Mouse (Mus musculus) midbrain, embryonic 14.5 days (tissue): Measurements from ENCODE around the gene Ces5a. TPM values are rescaled to one million over a fixed set of nuclear protein-coding genes. Genes with fewer than 3 reads are reported as not detected.

Experiments used
- ATAC-seq: fragments of 200-750 bp; cut with Nextera tagmentation; 2 replicates; pipeline ENCODE4 v1.8.0; 2017; ENCODE audit warnings: moderate number of reproducible peaks, moderate library complexity; ENCODE audit not compliant: low FRiP score, low TSS enrichment
- DNase-seq: peaks from one replicate; pipeline ENCODE4 v3.0.0-alpha.2; 2015
- H3K27ac ChIP-seq: fragments of 300-500 bp; sonication (generic); replicated peaks from 2 replicates; pipeline ENCODE4 v1.5.1; 2014; ENCODE audit warnings: mild to moderate bottlenecking, low read depth, low read length, moderate library complexity
- H3K27me3 ChIP-seq: fragments of 300-500 bp; sonication (generic); 2 replicates; pipeline ENCODE4 v1.6.1; 2014; ENCODE audit warnings: low read length, control low read depth, mixed read lengths; ENCODE audit not compliant: control insufficient read depth, insufficient read depth
- H3K36me3 ChIP-seq: fragments of 300-500 bp; sonication (generic); 2 replicates; pipeline ENCODE4 v1.6.1; 2014; ENCODE audit warnings: low read length, control low read depth; ENCODE audit not compliant: control insufficient read depth, insufficient read depth
- H3K4me1 ChIP-seq: fragments of 300-500 bp; sonication (generic); 2 replicates; pipeline ENCODE4 v1.6.1; 2014; ENCODE audit warnings: mild to moderate bottlenecking, antibody characterized with exemption, low read length, control low read depth; ENCODE audit not compliant: control insufficient read depth, insufficient read depth
- H3K4me2 ChIP-seq: fragments of 300-500 bp; sonication (generic); 2 replicates; pipeline ENCODE4 v1.6.1; 2014; ENCODE audit warnings: mild to moderate bottlenecking, low read length, moderate library complexity
- H3K4me3 ChIP-seq: fragments of 300-500 bp; sonication (generic); replicated peaks from 2 replicates; pipeline ENCODE4 v1.5.1; 2014; ENCODE audit warnings: low read depth, low read length
- H3K9ac ChIP-seq: fragments of 300-500 bp; sonication (generic); replicated peaks from 2 replicates; pipeline ENCODE4 v1.6.1; 2014; ENCODE audit warnings: mild to moderate bottlenecking, low read length, moderate library complexity
- H3K9me3 ChIP-seq: fragments of 300-500 bp; sonication (generic); 2 replicates; pipeline ENCODE4 v1.6.1; 2016; ENCODE audit warnings: low read length, control low read depth, mixed read lengths; ENCODE audit not compliant: control insufficient read depth
- WGBS: fragments of 180-500 bp; shearing (Covaris S2); extraction: QIAGEN DNeasy Blood & Tissue Kit; methylation state at CpG from one replicate; pipeline ENCODE4 v1.1.7; 2014; 5-methylcytosine and 5-hydroxymethylcytosine counted together
- polyA plus RNA-seq: library from polyadenylated mRNA; unstranded; fragments of >200 nt; fragmentation: Nextera tagmentation; extraction: Ambion mirVana; gene quantifications from 2 replicates; pipeline ENCODE4 v1.2.1, GENCODE M21; 2014

Ces5a gene
- polyA plus RNA-seq, 1 experiment from 2014 or later = 0.61 TPM

GRCm38 (mm10) chr8:93564634-93565033 lies 29.0 kb upstream of the Ces5a start:
- no peak overlapping the region for H3K4me3 ChIP-seq
- H3K36me3 ChIP-seq = no peaks in the 10 kb centered on the region
- no peak overlapping the region for H3K27ac ChIP-seq
- 82% methylated on average over 4 of the region's 4 CpGs for WGBS
- no peak overlapping the region for H3K9ac ChIP-seq
- DNase-seq (no peak), ATAC-seq (no peak)
- no peaks in the 10 kb centered on the region for H3K27me3 ChIP-seq
- no peaks in the 10 kb centered on the region for H3K9me3 ChIP-seq
- H3K4me1 ChIP-seq = peaks cover 4% of the 10 kb centered on the region; the same call in 1 of the 2 replicates
- H3K4me2 ChIP-seq = no peak overlapping the region

GRCm38 (mm10) chr8:93563551-93563950 lies 27.9 kb upstream of the Ces5a start:
- Histone ChIP-seq H3K27me3 (no peaks in the 10 kb centered on the region), H3K36me3 (no peaks in the 10 kb centered on the region), H3K9me3 (no peaks in the 10 kb centered on the region), H3K4me1 (peaks cover 4% of the 10 kb centered on the region; the same call in 1 of the 2 replicates), H3K4me3 (no peak overlapping the region), H3K27ac (no peak overlapping the region), H3K9ac (no peak overlapping the region), H3K4me2 (no peak overlapping the region)
- 80% methylated on average over 7 of the region's 7 CpGs for WGBS
- DNase-seq (no peak), ATAC-seq (no peak)

DNA sequence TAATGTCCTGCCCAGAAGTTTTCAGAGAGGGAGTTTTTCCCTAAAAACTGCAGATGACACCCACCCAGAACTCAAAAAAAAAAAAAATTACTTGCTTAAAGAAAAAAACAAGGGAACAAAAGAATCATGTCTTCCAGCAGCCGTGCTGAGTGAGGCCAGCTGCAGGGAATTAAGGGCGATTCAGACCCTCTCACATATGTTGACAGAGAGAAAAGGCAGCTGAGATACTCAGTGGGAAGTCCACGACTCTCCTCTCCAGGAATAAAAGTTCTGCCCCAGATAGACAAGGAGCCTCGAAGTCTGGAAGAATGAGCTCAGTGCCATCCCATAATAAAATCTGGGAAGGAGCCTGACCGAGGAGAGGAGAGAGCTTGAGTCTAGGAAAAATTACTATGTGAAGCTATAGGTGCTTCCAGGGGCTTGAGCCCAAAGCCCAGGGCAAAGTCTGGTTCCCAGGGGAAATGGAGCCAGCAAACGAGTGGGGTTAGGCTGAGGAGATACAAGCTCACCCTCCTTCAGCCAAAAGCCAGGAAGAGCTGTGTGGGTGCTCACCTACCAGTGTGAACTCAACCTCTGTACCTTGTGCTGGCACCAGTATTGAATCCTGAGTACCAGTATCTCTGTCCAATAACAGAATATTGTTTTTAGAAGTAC lies 27.1 kb upstream of the Ces5a start:
- DNase-seq = no peak
- no peak for ATAC-seq
- H3K4me3 ChIP-seq = no peak overlapping the region
- H3K27ac ChIP-seq = no peak overlapping the region
- H3K27me3 ChIP-seq = no peaks in the 10 kb centered on the region
- H3K4me2 ChIP-seq = no peak overlapping the region
- WGBS = 13% methylated on average over 6 of the region's 6 CpGs
- H3K4me1 ChIP-seq = peaks cover 4% of the 10 kb centered on the region; the same call in 1 of the 2 replicates
- no peaks in the 10 kb centered on the region for H3K36me3 ChIP-seq
- H3K9me3 ChIP-seq = no peaks in the 10 kb centered on the region
- H3K9ac ChIP-seq = no peak overlapping the region

- Histone ChIP-seq H3K27me3 (no peaks in the 10 kb centered on the region), H3K4me2 (no peak overlapping the region), H3K36me3 (no peaks in the 10 kb centered on the region), H3K27ac (no peak overlapping the region), H3K9me3 (no peaks in the 10 kb centered on the region), H3K9ac (no peak overlapping the region), H3K4me3 (no peak overlapping the region), H3K4me1 (peaks cover 4% of the 10 kb centered on the region; the same call in 1 of the 2 replicates)
- no peak for DNase-seq
- WGBS = 88% methylated on average over 3 of the region's 3 CpGs
- no peak for ATAC-seq
Measured at GRCm38 (mm10) chr8:93561271-93561670, 25.6 kb upstream of the Ces5a start.

DNA sequence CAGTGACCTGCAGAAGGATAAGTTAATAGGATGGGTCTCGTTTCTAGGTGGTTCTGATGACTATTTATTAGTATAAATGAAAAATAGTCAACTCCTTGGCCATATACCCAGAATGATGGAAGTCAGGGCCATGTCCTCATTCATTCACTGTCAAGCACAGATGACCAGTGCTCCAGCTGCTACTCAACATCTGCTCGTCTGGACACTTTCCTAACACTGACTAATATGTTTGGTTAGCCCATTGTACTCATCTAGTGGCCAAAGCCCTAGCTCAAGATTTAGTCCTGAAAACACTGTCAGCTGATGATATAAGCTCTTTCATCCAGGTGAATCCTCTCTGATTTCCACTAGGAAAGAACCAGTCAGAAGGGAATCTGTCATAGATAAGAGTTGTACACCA lies 24.1 kb upstream of the Ces5a start:
- Histone ChIP-seq H3K4me2 (no peak overlapping the region), H3K27me3 (no peaks in the 10 kb centered on the region), H3K27ac (no peak overlapping the region), H3K36me3 (no peaks in the 10 kb centered on the region), H3K9ac (no peak overlapping the region), H3K4me1 (peaks cover 4% of the 10 kb centered on the region; the same call in 1 of the 2 replicates), H3K9me3 (peaks cover 4% of the 10 kb centered on the region), H3K4me3 (no peak overlapping the region)
- DNase-seq = no peak
- WGBS = 86% methylated on average over 2 of the region's 2 CpGs
- ATAC-seq = no peak

- Histone ChIP-seq H3K9me3 (no peaks in the 10 kb centered on the region), H3K4me3 (no peak overlapping the region), H3K4me1 (no peaks in the 10 kb centered on the region), H3K4me2 (no peak overlapping the region), H3K27me3 (no peaks in the 10 kb centered on the region), H3K36me3 (no peaks in the 10 kb centered on the region), H3K27ac (no peak overlapping the region), H3K9ac (no peak overlapping the region)
- ATAC-seq = no peak
- WGBS = 89% methylated on average over 3 of the region's 3 CpGs
- no peak for DNase-seq
Measured at GRCm38 (mm10) chr8:93502634-93503033, 33.0 kb downstream of the Ces5a start.

DNA sequence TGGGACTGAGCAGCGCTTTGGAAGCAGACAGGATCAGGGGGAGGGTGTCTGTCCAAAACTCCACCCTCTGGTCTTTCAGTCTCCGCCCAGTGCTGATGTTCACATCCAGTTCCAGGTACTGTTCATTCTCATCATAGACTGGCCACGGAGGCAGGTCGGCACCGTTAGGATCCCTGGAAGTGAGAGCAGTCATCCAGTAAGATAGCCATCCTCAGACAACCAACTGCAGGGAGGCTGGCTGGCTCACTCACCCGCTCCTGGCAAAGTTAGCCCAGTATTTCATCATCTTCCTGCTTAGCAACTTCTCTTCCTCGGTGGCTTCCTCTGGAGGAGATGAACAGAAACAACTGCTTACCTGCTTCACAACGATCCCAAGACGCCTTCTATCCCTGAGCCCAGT lies 36.2 kb downstream of the Ces5a start:
- peak overlapping the region; percentile 20; the same call in 1 of the 2 replicates for H3K4me2 ChIP-seq
- H3K4me3 ChIP-seq = no peak overlapping the region
- no peaks in the 10 kb centered on the region for H3K27me3 ChIP-seq
- no peaks in the 10 kb centered on the region for H3K4me1 ChIP-seq
- no peak overlapping the region for H3K27ac ChIP-seq
- no peaks in the 10 kb centered on the region for H3K36me3 ChIP-seq
- no peaks in the 10 kb centered on the region for H3K9me3 ChIP-seq
- no peak for ATAC-seq
- 27% methylated on average over 9 of the region's 9 CpGs for WGBS
- no peak for DNase-seq
- no peak overlapping the region for H3K9ac ChIP-seq

DNA sequence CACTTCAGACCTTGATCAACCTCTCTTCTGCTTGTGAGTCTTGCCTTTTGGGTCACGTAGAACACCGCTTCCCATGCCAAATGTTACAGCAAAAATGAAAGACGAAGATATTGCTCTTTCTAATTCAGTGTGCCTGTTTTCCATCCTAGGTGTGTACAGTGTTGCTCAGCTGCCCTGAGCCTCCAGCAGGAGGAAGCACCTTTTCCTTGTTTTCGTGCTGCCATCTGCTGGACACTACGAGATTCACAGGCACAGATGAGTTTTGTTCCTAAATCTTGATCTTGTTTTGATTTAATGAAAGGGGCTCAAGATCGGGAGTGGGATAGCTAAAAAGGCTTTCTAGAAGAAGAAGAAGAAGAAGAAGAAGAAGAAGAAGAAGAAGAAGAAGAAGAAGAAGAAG lies 40.3 kb downstream of the Ces5a start:
- Histone ChIP-seq H3K27ac (no peak overlapping the region), H3K9me3 (no peaks in the 10 kb centered on the region), H3K4me1 (0 out of 2 replicates have a peak, but pooled peaks cover 2% of the 10 kb centered on the region), H3K36me3 (no peaks in the 10 kb centered on the region), H3K4me2 (no peak overlapping the region), H3K27me3 (no peaks in the 10 kb centered on the region), H3K9ac (no peak overlapping the region), H3K4me3 (no peak overlapping the region)
- WGBS = 21% methylated on average over 6 of the region's 6 CpGs
- DNase-seq (peak; percentile 86), ATAC-seq (no peak)

DNA sequence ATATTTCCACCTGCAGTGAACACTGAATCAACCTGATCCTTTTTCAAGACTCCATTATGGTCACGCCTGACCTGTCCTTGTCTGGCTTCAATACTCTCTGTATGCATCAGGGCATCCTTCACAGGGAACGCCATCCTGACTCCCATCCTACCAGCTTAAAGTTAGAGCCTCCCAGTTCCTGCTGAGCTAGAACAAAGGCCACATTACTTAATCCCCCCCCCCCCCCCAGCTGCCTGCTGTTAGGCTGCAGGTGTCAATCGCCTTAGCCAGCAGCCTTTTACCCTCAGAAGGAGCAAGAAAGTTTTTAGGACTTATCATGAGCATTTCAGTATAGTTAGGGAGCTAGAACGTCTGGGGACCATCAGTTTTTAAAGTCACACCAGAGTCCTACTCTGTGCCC lies 46.9 kb downstream of the Ces5a start:
- no peak overlapping the region for H3K4me2 ChIP-seq
- peaks cover 2% of the 10 kb centered on the region; the same call in 1 of the 2 replicates for H3K4me1 ChIP-seq
- H3K9me3 ChIP-seq = no peaks in the 10 kb centered on the region
- no peaks in the 10 kb centered on the region for H3K36me3 ChIP-seq
- WGBS = 4% methylated on average over 4 of the region's 4 CpGs
- H3K4me3 ChIP-seq = no peak overlapping the region
- DNase-seq (no peak), ATAC-seq (no peak)
- H3K9ac ChIP-seq = no peak overlapping the region
- no peaks in the 10 kb centered on the region for H3K27me3 ChIP-seq
- no peak overlapping the region for H3K27ac ChIP-seq
